Mouse (Mus musculus) liver, postnatal 0 days (tissue): ENCODE results near the gene Gabbr2.

ENCODE experiments used
- CTCF ChIP-seq: sonication (generic); IDR thresholded peaks from 2 replicates; pipeline ENCODE4 v1.5.1; 2016; ENCODE audit warnings: antibody characterized with exemption, low read depth
- EP300 ChIP-seq: IDR thresholded peaks from 2 replicates; pipeline ENCODE4 v1.6.1; 2016; ENCODE audit warnings: antibody characterized with exemption, low read depth, mild to moderate bottlenecking

GRCm38 (mm10) chr4:46879943-46880342 lies 111.7 kb downstream of the Gabbr2 start:
- TF ChIP-seq CTCF (no peak), EP300 (no peak)
